Mouse (Mus musculus): ENCODE measurements at regions not wholly inside any gene's neighbourhood (a gene's known extent, or its start where the extent isn't known, plus 50 kb on each side); places are given as distances from the start of the nearest gene placed in this dataset.
A peak's percentile ranks its signal among the peaks of the same experiment; 100 is the strongest.
"Not testable (repeated sequence)": the region's sequence is repeated elsewhere in the genome, so short reads cannot be mapped to it uniquely, and the experiment has no call there.

DNA sequence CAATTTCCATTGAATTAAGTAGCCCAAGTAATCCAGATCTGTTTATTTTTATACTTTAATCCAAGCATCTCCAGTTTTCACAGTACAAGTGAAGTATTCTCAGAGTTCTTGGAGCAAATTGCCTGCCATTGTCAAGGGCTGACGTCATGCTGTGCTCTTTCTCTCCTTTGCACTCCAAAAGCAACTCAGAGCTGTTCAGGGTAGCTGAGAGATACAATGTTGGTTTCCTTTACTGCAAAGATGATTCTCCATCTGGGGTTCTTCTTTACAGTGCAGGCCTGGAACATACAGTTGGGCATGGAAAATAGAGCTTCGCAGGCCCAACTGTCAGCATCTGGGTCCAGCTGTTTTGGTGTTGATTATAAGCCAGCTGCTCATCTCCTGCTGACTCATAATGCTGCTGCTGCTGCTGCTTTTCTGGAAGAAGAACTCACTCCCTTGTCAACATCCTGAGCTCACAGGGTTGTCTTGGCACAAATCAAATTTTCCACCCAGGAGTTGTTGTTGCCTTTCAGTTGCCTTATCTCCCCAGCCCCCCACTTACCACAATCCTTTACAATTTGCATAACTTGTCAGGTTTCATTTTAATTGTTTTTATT is 454.7 kb upstream of the Slc5a7 start:
- DNase-seq, result no peak

GRCm38 (mm10) chr17:54752917-54753316 is 454.1 kb upstream of the Slc5a7 start:
- no peak for DNase-seq

- no peak for DNase-seq
Measured at GRCm38 (mm10) chr17:54735836-54736235, 437.0 kb upstream of the Slc5a7 start.

GRCm38 (mm10) chr17:54727660-54728059 is 428.8 kb upstream of the Slc5a7 start:
- no peak for DNase-seq

DNA sequence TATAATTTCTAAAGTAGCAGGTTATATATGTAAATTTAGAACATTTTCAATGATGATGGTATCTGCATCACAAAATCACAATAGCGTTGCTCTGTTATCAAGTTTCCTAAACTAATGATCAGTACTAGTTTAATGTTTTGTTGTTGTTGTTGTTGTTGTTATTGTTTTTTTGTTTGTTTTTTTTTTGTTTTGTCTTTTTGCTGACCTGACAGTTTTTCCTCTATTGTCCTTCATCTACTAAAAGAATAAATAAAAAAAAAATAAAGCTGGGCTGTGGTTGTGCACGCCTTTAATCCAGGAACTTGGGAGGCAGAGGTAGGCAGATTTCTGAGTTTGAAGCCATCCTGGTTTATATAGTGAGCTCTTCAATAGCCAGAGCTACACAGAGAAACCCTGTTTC is 427.9 kb upstream of the Slc5a7 start:
- no peak for DNase-seq

GRCm38 (mm10) chr17:54713026-54713425 is 414.2 kb upstream of the Slc5a7 start:
- DNase-seq, result no peak

- DNase-seq, result not testable (repeated sequence)
Measured at GRCm38 (mm10) chr17:54707811-54708210, 409.0 kb upstream of the Slc5a7 start.

DNA sequence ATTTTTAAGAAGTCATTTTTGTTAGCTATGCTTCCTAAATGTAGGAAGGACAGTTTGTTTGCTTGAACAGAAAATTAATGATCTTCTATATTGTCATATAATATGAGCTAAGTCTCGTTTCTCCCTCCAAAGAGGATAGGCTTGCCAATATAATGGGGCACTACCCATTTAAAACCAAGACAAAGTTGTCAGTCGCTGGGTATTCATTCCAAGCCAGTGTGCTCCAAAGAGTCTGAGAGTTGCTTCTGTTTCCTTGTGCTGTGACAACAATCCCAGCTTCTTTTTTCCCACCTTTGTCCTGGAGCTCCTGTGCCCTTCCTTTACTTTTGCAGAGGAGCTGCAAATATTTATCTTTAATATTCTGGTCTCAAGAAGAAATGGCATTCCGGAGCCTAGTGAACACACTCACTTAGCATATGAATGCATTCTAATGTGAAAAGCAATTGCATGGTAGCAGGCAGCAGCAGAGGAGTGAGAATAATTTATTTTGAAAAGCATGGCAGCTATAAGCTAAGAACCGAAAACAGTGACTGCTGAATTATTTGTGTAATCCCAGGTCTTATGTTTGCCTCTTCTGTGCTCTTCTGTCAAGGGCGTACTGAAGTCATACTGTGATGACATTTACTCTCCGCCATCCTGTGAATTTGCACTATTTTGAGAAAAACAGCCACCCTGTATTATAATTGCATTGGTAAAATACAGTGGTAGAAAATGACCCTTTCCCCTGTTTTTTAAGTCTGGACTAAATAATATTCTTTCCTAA is 402.7 kb upstream of the Slc5a7 start:
- no peak for DNase-seq

- DNase-seq, result no peak
Measured at GRCm38 (mm10) chr17:54694637-54695036, 395.8 kb upstream of the Slc5a7 start.

DNA sequence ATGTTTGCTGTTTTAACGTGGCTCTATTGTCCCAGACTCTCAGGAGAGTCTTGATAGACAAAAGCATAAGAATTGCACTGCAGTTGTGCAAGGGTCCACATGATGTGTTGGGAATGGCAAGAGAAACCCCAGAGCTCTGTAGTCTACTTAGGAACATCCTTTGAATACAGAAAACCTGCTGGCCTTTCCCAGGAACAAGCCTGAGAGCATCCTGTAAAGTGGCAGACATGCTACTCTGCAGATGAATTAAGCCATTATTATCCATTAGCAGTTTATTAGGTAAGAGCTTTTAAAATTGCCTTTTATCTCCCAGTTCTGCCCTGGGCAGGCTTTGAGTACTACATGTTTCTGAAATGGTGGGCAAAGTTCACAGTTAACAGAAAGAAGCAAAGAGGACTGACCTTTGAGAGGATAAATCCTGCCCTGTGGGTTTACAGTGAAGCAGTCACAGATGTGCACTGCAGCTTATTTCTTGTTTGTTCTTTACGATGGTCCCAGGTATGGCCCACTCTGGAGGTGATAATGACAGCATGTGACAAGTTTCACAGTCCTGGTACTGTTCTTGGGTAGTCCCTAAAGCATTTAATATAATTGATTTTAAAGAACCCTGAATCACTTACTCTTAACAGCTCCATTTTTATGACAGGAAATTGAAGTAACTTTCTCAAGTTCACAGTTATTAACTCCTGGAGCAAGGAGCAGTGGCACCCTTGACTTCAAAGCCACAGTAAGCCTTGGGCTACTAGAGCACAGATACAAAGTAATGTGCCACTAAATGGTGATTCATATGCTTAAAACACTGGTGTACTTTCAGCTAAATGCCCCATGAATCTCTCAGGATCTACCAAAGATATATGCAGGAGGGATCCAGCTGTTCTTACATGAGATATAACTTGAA is 386.6 kb upstream of the Slc5a7 start:
- DNase-seq, result peak; percentile 0

GRCm38 (mm10) chr17:54678111-54678510 is 379.3 kb upstream of the Slc5a7 start:
- DNase-seq, result no peak

DNA sequence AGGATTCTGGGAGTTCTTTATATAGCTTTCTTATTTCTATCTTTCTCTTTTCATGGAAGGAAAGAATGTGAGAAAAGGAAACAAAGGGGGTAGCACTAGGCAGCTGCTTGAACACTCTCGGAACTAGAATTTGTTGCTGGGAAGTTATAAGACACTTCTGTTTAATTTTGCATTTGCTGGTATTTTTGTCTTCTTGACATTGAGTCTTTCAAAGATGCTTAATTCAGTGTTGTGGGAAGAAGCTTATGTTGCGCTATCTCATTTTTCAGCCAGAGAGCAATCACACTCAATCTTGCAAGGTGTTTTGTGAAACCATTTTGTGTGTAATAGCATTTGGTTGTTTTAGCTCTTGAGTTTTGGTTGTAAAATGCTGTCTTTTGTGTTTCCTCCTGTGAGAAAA is 370.7 kb upstream of the Slc5a7 start:
- DNase-seq, result no peak

DNA sequence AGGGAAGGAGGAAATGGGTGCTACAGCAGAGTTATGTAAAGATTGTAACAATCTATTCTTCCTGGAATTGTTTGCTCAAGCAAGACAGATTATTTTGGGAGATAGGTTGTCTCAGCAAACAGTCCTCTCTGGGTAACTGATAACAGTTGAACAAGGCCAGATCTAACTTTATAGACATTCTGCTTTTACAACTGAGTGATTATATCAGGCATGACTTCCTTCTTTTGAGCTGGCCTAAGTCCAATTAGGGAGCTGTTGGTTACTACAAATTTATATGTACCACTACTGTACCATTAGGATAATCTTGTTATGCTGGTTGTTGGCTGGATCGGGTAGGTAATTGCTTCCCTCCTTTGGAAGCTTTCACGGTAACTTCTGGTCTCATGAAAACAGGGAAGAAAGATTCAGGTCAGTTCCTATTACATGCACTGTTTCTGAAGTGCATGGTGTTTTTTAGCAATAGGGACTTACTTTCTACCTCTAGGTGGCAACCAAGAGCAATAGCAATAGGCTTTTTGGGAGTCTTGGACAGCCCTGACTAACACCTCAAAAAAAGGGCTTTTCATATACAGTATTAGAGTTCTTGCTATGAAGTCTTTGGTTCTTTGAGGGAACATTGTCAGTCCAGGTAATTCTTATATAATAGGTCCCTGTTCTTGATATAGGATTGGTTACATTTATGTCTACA is 363.9 kb upstream of the Slc5a7 start:
- DNase-seq, result peak in 1 of 2 experiments; percentile 0

DNA sequence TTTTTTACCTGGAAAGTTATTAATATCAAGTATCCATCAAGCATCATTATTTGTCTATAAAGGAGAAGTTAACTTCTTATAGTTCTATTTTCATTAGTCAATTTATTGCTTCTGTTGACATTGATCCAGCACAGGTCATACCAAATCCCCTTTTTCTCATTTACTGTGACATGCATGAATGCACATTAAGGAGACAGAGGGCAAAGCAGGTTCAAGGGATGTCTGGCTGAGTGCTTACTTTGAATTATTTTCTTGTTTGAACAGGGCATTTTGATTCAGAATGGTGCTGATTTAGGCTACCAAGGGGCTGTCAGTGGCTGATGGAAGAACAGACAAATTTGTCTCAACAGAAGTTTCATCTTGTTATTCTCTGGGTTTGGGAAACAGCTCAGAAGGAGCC is 357.7 kb upstream of the Slc5a7 start:
- DNase-seq, result no peak
